Mouse (Mus musculus): ENCODE data around the gene Scgb1b10. TPM values are rescaled to one million over a fixed set of nuclear protein-coding genes. Genes with fewer than 3 reads are reported as not detected.
"Not testable (repeated sequence)": the region's sequence is repeated elsewhere in the genome, so short reads cannot be mapped to it uniquely, and the experiment has no call there.

The Scgb1b10 gene
- not detected for total RNA-seq (2021)

DNA sequence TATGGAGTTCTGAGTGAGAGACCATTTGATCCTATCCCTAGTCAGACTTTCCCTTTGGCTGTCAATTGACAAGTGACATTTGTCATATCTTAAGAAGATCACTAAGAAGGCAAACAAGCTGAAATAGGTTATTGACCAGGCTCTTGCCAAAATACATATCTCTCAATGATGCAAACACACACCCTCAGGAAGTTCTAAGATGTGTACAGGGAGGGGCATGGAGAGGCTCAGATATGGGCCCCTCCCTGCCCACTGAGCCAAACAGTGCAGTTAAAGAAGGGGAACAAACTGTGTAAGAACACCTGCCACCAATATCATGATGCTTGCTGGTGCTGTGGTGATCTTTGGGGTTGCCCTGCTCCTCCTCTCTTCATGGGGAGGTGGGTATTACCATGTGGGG is at the start of gene Scgb1b10:
Gene Scgb1b10 (plus strand): TSS at position 301 of the 400 bp plus-strand sequence.
- intact Hi-C loops (cut with DNase I); DNase-seq (ENCODE audit: low spot score): not testable (repeated sequence)

Other genes starting within 250 kb of the Scgb1b10 start
- not detected for gene Scgb2b11, start 110.3 kb downstream of the Scgb1b10 start, total RNA-seq (2021)
- gene Scgb1b11, start 122.0 kb downstream of the Scgb1b10 start, total RNA-seq (2021): not detected
- gene Scgb2b12, start 226.4 kb downstream of the Scgb1b10 start, total RNA-seq (2021): not detected
- gene Scgb1b12, start 233.3 kb downstream of the Scgb1b10 start, total RNA-seq (2021): not detected